Mouse (Mus musculus): ENCODE results near the gene Tmem140.

Tmem140 gene

DNA sequence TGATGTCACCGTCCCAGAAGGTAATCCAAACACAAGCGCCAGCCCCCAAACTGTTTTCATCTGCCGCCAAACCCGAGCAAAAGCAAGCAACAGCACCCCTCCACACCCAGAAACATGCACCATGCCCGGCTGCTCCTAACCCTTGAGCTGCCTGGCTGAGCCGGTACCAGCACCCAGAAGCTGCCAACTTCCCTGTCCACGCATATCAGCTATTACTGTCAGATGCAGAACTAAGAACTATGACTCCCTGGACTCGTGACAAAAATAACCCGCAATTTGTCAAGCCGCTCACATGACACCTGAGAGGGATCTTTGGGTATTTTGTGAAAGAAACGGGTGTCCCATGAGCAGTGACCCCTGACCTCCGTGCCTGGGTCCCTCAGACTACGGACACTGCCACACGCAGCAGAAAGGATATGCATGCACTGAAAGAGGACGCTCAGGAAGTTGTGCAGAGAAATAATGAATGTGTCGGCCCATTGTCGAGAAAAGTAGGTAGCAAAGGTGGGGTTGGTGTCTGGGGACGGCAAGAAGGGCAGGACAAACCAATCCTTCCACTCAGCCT, 44.8 kb downstream of the Tmem140 start:
- in situ Hi-C loops (cut with MboI, MseI) = no loop called here

DNA sequence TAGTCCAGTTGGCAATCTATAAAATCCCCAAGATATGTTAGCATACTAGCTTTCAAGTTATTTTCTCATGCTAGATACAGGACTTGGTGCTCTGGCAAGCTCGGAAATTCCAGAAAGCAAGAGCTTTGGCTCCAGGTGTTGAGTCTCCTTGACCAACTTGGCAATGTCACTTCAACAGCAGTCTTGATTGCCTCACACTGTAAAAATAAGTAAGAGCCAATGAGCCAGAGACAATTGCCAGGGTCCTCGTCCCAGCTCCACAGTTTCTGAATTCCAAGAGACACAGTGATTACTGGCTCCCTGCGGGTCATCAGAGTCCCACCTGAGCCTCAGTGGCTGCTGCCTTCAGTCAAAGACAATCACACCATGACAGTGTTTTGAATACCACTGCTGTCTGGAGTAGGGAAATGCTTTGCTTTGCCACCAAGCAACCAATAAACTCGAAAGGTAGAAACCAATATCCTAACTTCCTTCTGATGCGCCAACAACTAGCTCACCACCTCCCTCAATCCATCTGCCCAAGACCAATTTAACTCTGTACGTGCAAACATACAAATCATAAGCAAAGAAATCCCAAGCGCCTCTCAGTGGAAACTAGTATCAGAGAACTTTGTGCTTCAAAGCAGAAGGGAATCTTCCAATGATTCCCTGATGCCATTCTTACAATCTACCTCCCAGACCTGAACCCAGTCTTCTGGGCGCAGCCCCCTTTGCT, 46.8 kb downstream of the Tmem140 start:
- in situ Hi-C loops (cut with MboI, MseI) = loop anchor here (10.0 kb wide), 1 partner anchor 395 kb away; no protein-coding TSS in a partner anchor

- in situ Hi-C loops (cut with MboI, MseI) = loop anchor here (10.0 kb wide), 1 partner anchor 396 kb away; no protein-coding TSS in a partner anchor
Observed at GRCm38 (mm10) chr6:34910371-34911219, 47.6 kb downstream of the Tmem140 start, which contains the start of gene Wdr91. Gene Wdr91, minus strand, starts transcription at chr6:34910876.

- in situ Hi-C loops (cut with MboI, MseI) = loop anchor here (10.0 kb wide), 1 partner anchor 399 kb away; no protein-coding TSS in a partner anchor
Observed at GRCm38 (mm10) chr6:34913341-34914040, 50.5 kb downstream of the Tmem140 start.

- in situ Hi-C loops (cut with MboI, MseI) = loop anchor here (10.0 kb wide), 1 partner anchor 400 kb away; no protein-coding TSS in a partner anchor
Observed at GRCm38 (mm10) chr6:34914462-34914861, 51.5 kb downstream of the Tmem140 start.

DNA sequence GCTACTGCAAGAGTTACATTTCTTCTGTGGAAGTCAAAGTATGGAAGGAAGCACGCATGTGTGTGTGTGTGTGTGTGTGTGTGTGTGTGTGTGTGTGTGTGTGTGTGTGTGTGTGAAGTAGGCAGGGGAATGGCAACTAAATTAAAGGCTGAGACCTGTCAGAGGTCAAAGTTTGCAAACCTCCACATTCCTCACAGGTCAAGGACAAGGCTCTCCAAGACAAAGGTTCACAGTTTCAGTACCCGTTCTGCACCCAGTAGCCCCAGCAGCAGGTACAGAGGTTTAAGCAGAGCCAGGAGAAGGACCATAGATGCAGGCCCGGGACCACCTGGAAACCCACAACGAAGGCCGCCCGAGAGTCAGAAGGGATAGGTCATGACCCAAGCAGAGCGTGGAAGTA, 56.2 kb downstream of the Tmem140 start:
- in situ Hi-C loops (cut with MboI, MseI) = loop anchor here (10.0 kb wide), 1 partner anchor 404 kb away; no protein-coding TSS in a partner anchor

DNA sequence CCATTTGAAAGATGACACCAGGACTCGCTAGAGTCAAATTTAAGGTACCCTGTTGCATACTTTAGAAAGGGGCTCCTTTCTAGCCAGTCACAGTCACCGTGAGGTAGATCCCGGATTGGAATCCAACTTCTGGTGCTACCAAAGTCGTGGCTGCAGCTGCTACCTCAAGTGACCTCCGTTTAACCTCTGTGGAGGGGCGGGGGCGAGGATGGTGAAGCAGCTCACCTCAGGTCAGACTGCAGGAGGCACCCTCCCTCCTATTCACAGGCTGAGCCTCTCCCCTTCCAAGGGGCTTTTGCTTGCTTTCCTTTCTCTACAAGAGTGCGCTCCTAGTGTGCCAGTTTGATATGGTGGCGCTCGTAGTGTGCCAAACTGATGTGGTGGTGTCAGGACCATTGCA, 57.0 kb downstream of the Tmem140 start, which contains the start of gene Stra8:
TSS of gene Stra8 (plus strand) at position 208 of the 400 bp plus-strand sequence.
- in situ Hi-C loops (cut with MboI, MseI) = loop anchor here (10.0 kb wide), 1 partner anchor 405 kb away; no protein-coding TSS in a partner anchor

- in situ Hi-C loops (cut with MboI, MseI) = no loop called here
Observed at GRCm38 (mm10) chr6:34920631-34921030, 57.7 kb downstream of the Tmem140 start.

DNA sequence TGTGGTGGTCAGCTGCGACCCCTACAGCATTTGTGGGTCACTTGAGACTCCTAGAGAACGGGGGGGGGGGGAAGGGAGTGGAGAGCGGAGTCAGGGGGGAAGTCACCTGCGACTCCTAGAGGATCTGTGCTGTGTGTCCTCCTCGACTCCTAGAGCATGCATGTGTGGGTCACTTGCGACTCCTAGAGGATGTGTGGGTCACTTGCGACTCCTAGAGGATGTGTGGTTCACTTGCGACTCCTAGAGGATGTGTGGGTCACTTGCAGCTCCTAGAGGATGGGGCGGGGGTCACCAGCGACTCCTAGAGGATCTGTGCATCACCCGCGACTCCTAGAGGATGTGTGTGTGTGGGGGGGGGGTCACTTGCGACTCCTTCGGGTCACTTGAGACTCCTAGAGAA, 59.0 kb downstream of the Tmem140 start:
- in situ Hi-C loops (cut with MboI, MseI) = no loop called here
